Mouse (Mus musculus) bone marrow macrophage, adult 2 months (primary cell): Measurements from ENCODE around the gene Gm47959.

Experiments used
- CTCF ChIP-seq: IDR thresholded peaks from 2 replicates; pipeline ENCODE4 v1.5.1; 2012; ENCODE audit warnings: low read depth, mild to moderate bottlenecking, low read length, moderate library complexity
- POLR2A ChIP-seq: IDR thresholded peaks from 2 replicates; pipeline ENCODE4 v1.6.1; 2012; ENCODE audit warnings: mild to moderate bottlenecking, low read depth, low read length, borderline replicate concordance

DNA sequence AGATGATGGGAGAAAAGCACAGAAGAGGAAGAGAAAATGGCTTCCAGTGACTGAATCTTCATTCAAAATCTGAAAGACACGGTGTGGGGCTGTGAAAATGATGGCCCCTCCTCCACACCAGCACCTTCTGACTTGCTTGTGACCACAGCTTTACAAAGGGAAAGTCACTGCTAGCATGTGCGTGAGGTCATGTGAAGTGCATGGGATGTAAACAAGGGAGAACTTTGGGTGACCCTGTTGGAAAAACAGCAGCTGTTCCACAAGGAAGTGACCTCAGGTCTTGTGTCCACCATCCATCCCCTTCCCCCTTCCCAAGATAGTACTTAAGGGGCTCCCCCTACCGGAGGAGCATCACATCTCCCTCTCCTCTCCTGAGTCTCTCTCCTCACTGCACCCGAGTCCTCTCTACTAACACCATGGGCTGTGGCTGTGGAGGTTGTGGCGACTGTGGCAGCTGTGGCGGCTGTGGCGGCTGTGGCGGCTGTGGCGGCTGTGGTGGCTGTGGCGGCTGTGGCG is 40.4 kb upstream of the Gm47959 start, which contains the start of gene Gm47955:
- no peak for TF ChIP-seq CTCF
- no peak for TF ChIP-seq POLR2A
